Mouse (Mus musculus): ENCODE results near the gene Amer2.
A peak's percentile ranks its signal among the peaks of the same experiment; 100 is the strongest.
"Not testable (repeated sequence)": the region's sequence is repeated elsewhere in the genome, so short reads cannot be mapped to it uniquely, and the experiment has no call there.

Gene Amer2

GRCm38 (mm10) chr14:60372821-60373309 lies at the start of gene Amer2:
Gene Amer2, plus strand, starts transcription at chr14:60373259.
- DNase-seq: no peak

- not testable (repeated sequence) for DNase-seq
Observed at GRCm38 (mm10) chr14:60340001-60340400, 33.1 kb upstream of the Amer2 start.

- DNase-seq: no peak
Observed at GRCm38 (mm10) chr14:60340570-60340969, 32.5 kb upstream of the Amer2 start.

GRCm38 (mm10) chr14:60345326-60345876 lies 27.7 kb upstream of the Amer2 start:
- DNase-seq: peak; percentile 1

- no peak for DNase-seq
Observed at GRCm38 (mm10) chr14:60358347-60358746, 14.7 kb upstream of the Amer2 start.

GRCm38 (mm10) chr14:60361380-60362212 lies 11.5 kb upstream of the Amer2 start:
- peak; percentile 19 for DNase-seq

GRCm38 (mm10) chr14:60366729-60367128 lies 6.3 kb upstream of the Amer2 start:
- DNase-seq: no peak

GRCm38 (mm10) chr14:60368769-60369666 lies 4.0 kb upstream of the Amer2 start:
- DNase-seq: no peak

- DNase-seq: no peak
Observed at GRCm38 (mm10) chr14:60369667-60370315, 3.3 kb upstream of the Amer2 start.

GRCm38 (mm10) chr14:60377107-60377506 lies 4.0 kb downstream of the Amer2 start:
- no peak for DNase-seq

- no peak for DNase-seq
Observed at GRCm38 (mm10) chr14:60377546-60377945, 4.5 kb downstream of the Amer2 start.

GRCm38 (mm10) chr14:60378057-60378565 lies 5.1 kb downstream of the Amer2 start:
- DNase-seq: peak; percentile 85

GRCm38 (mm10) chr14:60378566-60379322 lies 5.7 kb downstream of the Amer2 start:
- peak; percentile 51 for DNase-seq

- DNase-seq: no peak
Observed at GRCm38 (mm10) chr14:60379323-60379957, 6.4 kb downstream of the Amer2 start.

- DNase-seq: no peak
Observed at GRCm38 (mm10) chr14:60379958-60380330, 6.9 kb downstream of the Amer2 start.

- DNase-seq: no peak
Observed at GRCm38 (mm10) chr14:60381671-60382070, 8.6 kb downstream of the Amer2 start.

GRCm38 (mm10) chr14:60383816-60384215 lies 10.8 kb downstream of the Amer2 start:
- no peak for DNase-seq

- DNase-seq: no peak
Observed at GRCm38 (mm10) chr14:60384269-60384668, 11.2 kb downstream of the Amer2 start.

- DNase-seq: no peak
Observed at GRCm38 (mm10) chr14:60385079-60385643, 12.1 kb downstream of the Amer2 start.

GRCm38 (mm10) chr14:60386591-60387501 lies 13.8 kb downstream of the Amer2 start:
- no peak for DNase-seq
